Mouse (Mus musculus): Measurements from ENCODE around the gene Kcnip3. TPM values are rescaled to one million over a fixed set of nuclear protein-coding genes. Genes with fewer than 3 reads are reported as not detected.

The Kcnip3 gene
- total RNA-seq, 2 experiments from 2014 or later, result 63.6 to 66.4 TPM

GRCm38 (mm10) chr2:127511426-127511825 lies 10.5 kb downstream of the Kcnip3 start:
- no peak for TF ChIP-seq CTCF (conservative IDR thresholded peaks at IDR 0.05)
- Histone ChIP-seq H3K4me3 (no peak overlapping the region), H3K27ac (no peak overlapping the region)
- DNase-seq (ENCODE audit: low spot score in 2 of 2), result no peak

- no peak for DNase-seq (ENCODE audit: low spot score in 2 of 2)
- Histone ChIP-seq H3K4me3 (no peak overlapping the region), H3K27ac (peak overlapping the region; percentile 79)
- 0 out of 2 replicates have a peak, but pooled peaks have one; percentile 6 for TF ChIP-seq CTCF (conservative IDR thresholded peaks at IDR 0.05)
These were observed 13.8 kb downstream of the Kcnip3 start for GRCm38 (mm10) chr2:127507967-127508660.

GRCm38 (mm10) chr2:127507077-127507774 lies 14.7 kb downstream of the Kcnip3 start:
- H3K4me3 ChIP-seq, result no peak overlapping the region
- peak; percentile 83 to 91 for DNase-seq (ENCODE audit: low spot score in 2 of 2)
- peak overlapping the region; percentile 79; the same call in 1 of the 2 replicates for H3K27ac ChIP-seq
- TF ChIP-seq CTCF (conservative IDR thresholded peaks at IDR 0.05), result peak; percentile 99

DNA sequence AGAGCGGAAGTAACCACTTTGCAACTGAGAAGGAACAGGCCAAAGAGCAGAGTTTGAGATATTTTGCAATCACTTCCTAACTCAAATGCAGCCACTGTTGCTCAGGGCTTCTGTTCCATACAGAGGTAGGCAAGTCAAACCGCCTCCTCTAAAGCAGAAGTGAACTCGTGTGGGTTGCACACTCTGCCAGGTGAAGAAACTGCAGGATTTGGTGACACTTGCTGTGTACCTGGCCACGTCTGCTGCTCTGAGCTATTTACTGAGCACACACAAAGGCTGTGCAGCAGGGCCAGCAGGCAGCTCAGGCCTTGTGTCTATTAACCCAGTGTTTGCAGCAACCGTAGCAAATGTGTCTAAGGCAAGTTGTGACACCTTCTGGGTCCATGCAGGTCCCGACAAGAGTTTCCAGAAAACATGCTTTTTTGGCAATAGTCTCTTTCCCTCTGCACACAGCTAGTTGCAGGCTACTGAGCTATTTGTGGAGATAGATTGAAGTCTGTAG lies 15.7 kb downstream of the Kcnip3 start:
- no peak for DNase-seq (ENCODE audit: low spot score in 2 of 2)
- Histone ChIP-seq H3K4me3 (no peak overlapping the region), H3K27ac (peak overlapping the region; percentile 55; the same call in 1 of the 2 replicates)
- no peak for TF ChIP-seq CTCF (conservative IDR thresholded peaks at IDR 0.05)

GRCm38 (mm10) chr2:127505196-127505595 lies 16.7 kb downstream of the Kcnip3 start:
- H3K4me3 ChIP-seq, result no peak overlapping the region
- H3K27ac ChIP-seq, result peak overlapping the region; percentile 55; the same call in 1 of the 2 replicates
- TF ChIP-seq CTCF (conservative IDR thresholded peaks at IDR 0.05), result no peak
- DNase-seq (ENCODE audit: low spot score in 2 of 2), result no peak

DNA sequence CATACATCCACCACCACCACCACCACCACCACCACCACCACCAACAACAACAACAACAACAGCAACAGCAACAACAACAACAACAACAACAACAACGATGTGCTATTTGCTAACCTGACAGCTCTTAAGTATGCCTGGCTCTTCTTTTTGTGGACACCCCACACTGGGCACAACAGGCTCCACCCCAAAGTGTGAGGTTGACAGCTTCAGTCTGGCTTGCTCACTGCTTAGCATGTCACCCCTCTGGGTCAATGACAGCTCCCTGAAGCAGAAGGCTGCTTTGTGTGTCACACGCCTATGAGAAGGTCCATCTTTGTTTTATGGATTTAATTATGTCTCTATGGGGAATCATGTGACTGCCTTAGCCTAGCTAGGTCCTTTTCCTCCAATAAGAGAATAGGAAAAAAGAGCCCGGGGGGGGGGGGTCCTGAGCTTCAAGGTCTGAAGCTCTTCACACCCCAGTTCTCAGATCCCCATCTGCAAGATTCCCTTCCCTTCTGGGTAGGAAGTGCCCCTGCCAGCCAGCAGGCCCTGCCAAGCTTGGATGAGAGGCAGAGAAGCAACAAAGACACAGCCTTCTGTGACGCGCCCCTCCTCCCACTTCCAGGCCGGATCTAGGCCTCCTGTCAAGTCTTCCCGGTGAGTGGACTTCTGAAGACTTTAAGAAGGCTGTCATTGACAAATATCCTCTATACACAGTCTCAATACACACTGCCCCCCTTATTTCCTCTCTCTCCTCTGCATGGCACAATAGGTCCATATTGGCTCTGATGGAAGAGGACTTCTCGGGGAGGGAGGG lies 17.9 kb downstream of the Kcnip3 start:
- peak overlapping the region; percentile 72 for H3K27ac ChIP-seq
- peak in 1 of 2 experiments; percentile 56 for DNase-seq (ENCODE audit: low spot score in 2 of 2)
- TF ChIP-seq CTCF (conservative IDR thresholded peaks at IDR 0.05), result no peak

DNA sequence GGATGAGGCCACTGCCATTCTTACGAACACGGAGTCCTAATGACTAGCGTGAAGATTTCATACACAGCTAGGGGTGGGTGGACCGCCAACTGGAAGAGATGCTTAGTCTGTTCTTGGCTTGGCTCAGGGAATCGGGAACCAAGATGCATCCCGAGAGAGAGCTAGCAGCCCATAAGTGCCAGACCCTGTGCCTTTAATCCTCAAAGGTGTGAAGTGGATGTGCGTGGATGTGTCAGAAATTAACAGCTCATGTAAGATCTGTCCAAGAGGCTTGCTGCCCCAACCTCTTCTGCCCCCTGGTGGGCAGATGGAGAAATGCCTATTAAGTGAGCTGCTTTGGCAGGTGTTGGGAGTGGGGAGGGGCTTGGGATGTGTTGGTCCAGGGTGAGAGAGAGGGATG lies 20.8 kb downstream of the Kcnip3 start:
- TF ChIP-seq CTCF (conservative IDR thresholded peaks at IDR 0.05), result peak; percentile 93
- DNase-seq (ENCODE audit: low spot score in 2 of 2), result no peak
- H3K27ac ChIP-seq, result no peak overlapping the region
- no peak overlapping the region for H3K4me3 ChIP-seq

More for the DNA sequence above, 17.9 kb downstream of the Kcnip3 start:
- H3K4me3 ChIP-seq, result no peak overlapping the region

GRCm38 (mm10) chr2:127498750-127499149 lies 23.1 kb downstream of the Kcnip3 start:
- DNase-seq (ENCODE audit: low spot score in 2 of 2), result no peak
- Histone ChIP-seq H3K4me3 (no peak overlapping the region), H3K27ac (no peak overlapping the region)
- no peak for TF ChIP-seq CTCF (conservative IDR thresholded peaks at IDR 0.05)

GRCm38 (mm10) chr2:127496321-127496720 lies 25.6 kb downstream of the Kcnip3 start:
- no peak for DNase-seq (ENCODE audit: low spot score in 2 of 2)
- no peak overlapping the region for H3K4me3 ChIP-seq
- TF ChIP-seq CTCF (conservative IDR thresholded peaks at IDR 0.05), result no peak
- peak overlapping the region; percentile 21; the same call in 1 of the 2 replicates for H3K27ac ChIP-seq

- DNase-seq (ENCODE audit: low spot score in 2 of 2), result no peak
- no peak for TF ChIP-seq CTCF (conservative IDR thresholded peaks at IDR 0.05)
- Histone ChIP-seq H3K4me3 (no peak overlapping the region), H3K27ac (no peak overlapping the region)
These were observed 37.3 kb downstream of the Kcnip3 start for GRCm38 (mm10) chr2:127484476-127485170.

- TF ChIP-seq CTCF (conservative IDR thresholded peaks at IDR 0.05), result no peak
- H3K4me3 ChIP-seq, result peak overlapping the region; percentile 53
These were observed 38.9 kb downstream of the Kcnip3 start for GRCm38 (mm10) chr2:127483001-127483400.

DNA sequence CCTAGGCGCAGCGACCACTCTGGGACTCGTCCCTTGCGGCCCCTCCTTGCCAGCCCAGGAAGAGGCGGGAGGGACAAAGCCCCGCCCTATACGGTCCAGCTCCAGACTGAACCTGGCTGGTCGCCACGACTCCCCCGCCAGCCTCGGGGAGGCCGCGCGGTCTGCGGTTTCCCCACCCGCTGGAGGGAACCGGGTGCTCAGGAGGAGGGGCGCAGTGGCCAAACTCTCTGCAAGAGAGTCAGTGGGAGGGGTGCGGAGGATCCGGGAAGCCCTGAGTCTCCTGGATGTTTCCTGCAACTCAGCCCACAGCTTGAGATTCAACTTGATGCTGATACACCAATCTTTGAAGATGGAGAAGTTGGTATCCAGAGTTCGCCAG lies 39.4 kb downstream of the Kcnip3 start:
- DNase-seq (ENCODE audit: low spot score in 2 of 2), result peak in 1 of 2 experiments; percentile 34
- H3K27ac ChIP-seq, result 0 out of 2 replicates have a peak overlapping the region, but pooled peaks have one; percentile 18
- TF ChIP-seq CTCF (conservative IDR thresholded peaks at IDR 0.05), result no peak
- peak overlapping the region; percentile 53 for H3K4me3 ChIP-seq

More at GRCm38 (mm10) chr2:127483001-127483400, 38.9 kb downstream of the Kcnip3 start:
- DNase-seq (ENCODE audit: low spot score in 2 of 2), result no peak
- 0 out of 2 replicates have a peak overlapping the region, but pooled peaks have one; percentile 18 for H3K27ac ChIP-seq

Measured in layer of hippocampus, adult 2 months (tissue).